Mouse (Mus musculus) adrenal gland, postnatal 0 days (tissue): Measurements from ENCODE around the gene Ctc1. TPM values are rescaled to one million over a fixed set of nuclear protein-coding genes. Genes with fewer than 3 reads are reported as not detected.

ENCODE experiments used
- microRNA-seq: library from miRNA; unstranded; fragments of <30 nt; microRNA quantifications from one replicate; pipeline ENCODE4, GENCODE M21; 2016; ENCODE audit warnings: borderline replicate concordance; ENCODE audit not compliant: insufficient number of aligned reads
- polyA plus RNA-seq: library from polyadenylated mRNA; unstranded; fragments of >200 nt; fragmentation: Nextera tagmentation; extraction: Ambion mirVana; gene quantifications from 2 replicates; pipeline ENCODE4 v1.2.1, GENCODE M21; 2015

Ctc1 gene
- 18.7 and 25.1 TPM in 2 replicates for polyA plus RNA-seq

DNA sequence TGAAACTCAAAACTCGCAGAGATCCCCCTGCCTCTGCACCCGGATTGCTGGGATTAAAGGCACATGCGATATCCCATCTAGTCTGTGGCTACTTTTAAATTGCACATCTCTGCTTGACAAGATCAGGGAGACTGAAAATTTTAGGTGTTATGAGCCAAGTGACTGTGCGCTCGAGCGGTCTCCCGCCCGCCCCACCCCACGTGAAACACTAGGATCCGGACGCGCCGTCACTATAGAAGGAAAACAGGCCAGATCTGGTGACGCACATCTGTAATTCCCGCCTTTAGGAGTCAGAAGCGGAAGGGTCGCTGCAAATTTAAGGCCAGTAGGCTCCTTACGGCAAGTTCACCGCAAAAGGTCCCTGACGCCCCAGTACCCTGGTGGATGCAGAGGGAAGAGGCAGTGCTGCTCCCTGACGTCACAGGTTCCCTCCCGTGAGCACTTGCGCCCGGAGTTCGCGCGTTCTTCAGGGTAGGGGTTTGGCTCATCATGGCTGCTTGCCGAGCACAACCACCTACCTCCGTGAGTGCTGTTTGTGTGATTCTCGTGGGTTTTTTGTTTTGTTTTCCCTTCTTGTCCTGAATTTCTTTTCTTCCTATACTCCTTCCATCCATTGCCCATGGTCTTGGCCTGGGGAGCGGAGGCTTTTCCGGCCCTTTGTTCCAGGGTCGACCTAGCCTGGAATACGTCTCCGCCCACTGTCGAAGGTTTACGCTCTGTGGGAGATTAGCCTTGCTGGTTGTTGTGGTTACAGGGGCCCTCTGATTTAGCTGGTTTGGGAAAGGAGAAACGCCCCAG lies at the start of gene Ctc1:
TSS of gene Ctc1 (plus strand) at position 268 of the 798 bp plus-strand sequence.

DNA sequence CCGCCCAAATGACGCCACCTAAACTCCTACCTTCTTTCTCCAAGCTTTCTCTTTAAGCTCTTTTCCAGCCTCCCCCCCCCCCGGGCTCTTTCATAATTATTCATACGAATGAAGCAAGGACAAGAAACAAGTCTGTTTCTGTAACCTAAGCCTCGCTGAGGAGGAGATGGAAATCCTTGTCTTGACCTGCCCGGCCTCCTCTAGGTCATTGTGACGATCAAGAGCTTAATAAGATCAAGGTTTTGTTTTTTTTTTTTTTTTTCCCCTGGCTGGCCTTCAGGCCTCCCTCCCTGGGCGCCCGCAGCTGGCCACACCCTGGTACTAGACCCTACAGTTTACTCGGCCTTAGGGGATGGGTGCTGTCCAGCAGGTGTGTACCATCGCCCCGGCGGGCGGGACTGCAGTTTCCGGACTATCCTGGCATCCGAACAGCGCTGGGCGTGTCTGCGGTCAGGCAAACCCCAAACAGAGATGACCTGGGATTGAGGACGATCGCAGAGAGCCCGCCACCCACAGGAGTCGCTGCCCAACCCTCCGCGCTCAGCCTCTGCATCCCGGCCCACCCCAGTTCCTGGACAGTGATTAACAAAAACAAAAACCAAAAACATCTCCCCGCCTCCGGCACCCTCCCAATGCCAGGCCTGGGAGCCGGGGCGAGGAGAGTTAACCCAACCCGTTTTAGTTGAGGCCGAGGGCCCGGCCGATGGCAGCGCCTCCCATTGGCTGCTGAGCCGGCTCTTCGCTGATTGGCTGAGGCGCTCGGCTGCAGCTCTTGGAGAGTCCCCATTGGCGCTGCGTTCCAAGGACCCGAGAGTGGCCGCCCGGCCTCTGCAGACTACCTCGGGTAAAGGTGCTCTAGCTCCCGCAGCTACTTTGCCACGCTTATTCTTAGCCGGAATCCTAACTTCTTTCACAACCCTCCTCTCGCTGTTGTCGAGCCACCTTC lies 48.1 kb upstream of the Ctc1 start, which contains the start of gene Slc25a35:
TSS of gene Slc25a35 (plus strand) at position 795 of the 946 bp plus-strand sequence.

DNA sequence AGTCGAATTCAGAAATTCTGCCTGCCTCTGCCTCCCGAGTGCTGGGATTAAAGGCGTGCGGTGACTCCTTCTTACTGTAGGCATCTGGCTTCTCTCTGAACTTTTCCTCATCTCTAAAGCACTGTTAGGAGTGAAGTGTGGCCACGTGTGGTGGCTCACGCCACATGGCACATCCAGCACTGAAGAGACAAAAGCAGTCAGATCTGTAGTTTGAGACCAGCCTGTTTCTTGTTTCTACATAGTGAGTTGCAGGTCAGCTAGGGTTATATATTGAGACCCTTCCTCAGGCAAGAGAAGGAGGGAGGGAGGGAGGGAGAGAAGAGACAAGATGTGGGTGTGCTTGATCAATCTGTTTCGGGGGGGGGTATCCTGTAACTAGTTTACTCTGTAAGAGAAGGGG lies 40.6 kb upstream of the Ctc1 start, which contains the start of gene Rangrf:
TSS of gene Rangrf (minus strand) at position 101 of the 400 bp plus-strand sequence.

DNA sequence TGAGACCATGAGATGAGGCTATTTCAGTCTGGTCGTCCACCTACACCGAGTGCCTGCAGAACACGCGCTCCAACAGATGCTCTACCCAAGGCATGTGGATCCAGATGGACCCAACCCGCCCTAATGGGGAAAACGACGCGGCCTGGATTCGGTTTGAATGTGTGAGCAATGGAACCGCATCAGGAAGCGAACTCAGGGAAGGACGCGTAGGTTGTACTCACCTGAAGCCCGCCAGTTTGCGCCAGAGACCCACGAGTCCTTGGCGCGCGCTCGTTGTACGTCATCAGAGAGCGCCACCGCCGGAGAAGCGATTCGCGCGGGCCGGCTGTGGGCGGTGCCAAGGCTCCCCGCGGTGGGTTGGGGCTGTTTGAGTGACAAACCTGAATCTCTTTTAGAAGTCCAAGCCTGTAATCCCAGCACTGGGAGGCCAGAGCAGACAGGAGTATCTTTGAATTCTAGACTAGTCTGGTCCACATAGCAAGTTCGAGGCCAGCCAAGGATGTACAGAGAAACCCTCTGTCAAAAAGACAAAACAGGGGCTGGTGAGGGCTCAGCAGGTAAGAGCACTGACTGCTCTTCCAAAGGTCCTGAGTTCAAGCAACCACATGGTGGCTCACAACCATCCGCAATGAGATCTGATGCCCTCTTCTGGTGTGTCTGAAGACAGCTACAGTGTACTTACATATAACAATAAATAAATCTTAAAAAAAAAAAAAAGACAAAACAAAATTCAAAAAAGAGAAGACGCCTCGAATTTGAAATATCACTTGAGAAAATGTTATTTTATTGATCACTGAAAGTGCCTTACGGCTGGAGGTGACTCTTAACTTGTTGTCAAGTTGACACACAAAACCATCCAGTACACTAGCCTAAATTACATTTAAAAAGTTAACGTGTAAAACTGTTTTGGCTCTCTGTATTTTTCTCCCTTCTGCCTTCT lies 7.3 kb upstream of the Ctc1 start, which contains the start of gene Pfas:
TSS of gene Pfas (minus strand) at position 279 of the 940 bp plus-strand sequence.

DNA sequence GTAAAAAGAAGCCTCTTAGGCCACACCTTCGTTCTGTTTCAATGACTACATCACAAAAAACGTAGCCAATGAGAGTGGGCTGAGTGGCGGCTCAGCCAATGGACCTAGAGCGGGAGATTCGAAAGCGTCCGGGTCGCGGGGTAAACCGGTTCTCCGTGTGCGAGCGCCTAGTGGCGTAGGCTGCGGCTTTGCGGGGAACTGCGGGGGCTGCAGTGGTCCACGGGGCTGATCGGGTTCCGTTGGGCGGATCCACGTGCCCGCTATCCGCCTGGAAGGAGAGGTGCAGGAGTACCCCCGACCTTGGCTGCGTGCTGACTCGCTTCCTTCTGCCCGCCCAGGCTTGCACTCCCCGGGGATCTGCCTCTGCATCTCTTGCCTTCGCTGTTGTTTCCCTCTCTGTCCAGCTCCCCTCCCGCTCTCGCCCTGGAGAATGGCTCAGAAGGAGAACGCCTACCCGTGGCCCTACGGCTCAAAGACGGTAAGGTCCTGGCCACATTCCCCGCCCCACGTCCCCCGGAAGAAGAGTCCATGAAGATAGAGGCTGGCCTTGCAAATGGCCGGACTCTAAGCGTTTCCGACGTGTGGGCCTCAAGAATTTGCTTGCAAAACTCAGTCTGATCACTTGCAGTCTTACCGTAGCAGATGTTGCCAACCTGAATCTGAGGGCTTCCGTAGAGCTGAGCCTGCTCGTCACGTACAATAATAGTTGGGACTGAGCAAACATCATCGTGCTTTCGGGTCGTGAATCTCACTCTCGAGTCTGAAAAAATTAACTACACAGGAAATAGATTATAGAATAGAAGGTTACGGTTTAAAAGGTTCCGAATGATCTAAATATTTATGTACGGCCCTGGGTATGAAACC lies 30.1 kb downstream of the Ctc1 start, which contains the start of gene Aurkb:
TSS of gene Aurkb (plus strand) at position 117 of the 864 bp plus-strand sequence.

DNA sequence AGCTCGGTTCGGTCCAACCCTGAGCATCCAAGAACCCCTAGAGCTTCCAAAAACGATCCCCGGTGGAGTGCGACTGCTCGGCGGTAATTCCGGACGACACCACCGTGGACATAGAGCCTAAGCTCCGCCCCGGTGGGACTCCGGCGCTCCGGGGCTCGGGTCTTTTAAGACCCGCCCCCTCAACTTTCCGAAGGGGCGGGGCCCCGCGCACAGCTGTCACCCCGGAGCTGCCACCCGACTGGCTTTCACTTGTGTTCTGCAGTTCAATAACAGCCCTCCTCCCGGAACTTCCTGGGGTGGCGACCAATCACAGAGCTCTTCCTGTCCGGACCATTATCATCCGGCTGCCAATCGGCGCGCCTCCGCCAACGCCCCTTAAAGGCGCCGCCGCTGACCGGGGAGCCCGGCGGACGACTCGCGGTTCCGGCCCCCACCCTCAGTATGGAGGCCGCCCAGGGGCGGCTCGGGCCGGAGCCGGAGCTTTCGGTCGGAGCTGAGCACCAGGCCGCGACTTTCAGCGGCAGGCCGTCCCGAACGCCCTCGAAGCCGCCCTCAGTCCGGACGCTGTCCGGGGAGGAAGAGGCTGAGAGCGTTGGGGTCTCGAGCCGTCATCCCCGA lies 43.8 kb downstream of the Ctc1 start, which contains the start of gene Borcs6:
TSS of gene Borcs6 (plus strand) at position 361 of the 618 bp plus-strand sequence.

DNA sequence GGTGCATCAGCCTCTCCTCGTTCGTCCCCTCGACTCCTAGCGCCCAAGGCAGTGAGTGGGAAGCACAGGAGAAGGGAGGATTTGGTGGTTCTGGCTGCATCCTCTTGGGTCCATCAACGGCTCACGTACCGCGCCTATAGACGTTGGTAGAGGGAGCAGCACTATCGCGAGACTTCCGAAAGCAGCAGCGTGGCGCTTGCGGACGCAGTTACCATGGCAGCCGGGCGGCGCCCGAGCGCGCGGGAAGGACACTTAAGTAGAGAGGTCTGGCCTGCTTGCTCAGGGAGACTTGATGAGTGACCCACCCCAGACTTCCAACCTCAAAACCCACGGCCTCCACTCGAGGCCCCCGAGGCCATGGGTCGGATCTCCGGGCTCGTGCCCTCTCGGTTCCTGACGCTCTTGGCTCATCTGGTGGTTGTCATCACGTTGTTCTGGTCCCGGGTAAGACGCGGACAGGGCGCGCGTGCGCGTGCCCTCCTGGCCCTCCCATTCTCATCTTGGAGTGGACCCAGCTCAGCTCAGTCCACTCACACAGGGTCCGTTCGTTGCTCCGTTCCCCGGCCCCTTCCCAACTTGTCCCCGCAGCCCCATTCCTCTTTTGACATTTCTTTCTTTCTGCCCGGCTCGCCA lies 55.0 kb downstream of the Ctc1 start, which contains the start of gene Tmem107:
TSS of gene Tmem107 (plus strand) at position 217 of the 633 bp plus-strand sequence.

Small RNA genes within 50 kb of the gene (microRNA-seq; reads per million reads assigned to microRNA genes)
- 2.8 reads per million for gene Mir3062

Other genes with a start within 250 kb of the Ctc1 start
- gene Ndel1, start 144.1 kb upstream of the Ctc1 start, polyA plus RNA-seq, result 68.6 and 71.4 TPM in 2 replicates
- 0.22 TPM in 1 of 2 replicates, not detected in the other for gene Rnf222, start 127.4 kb upstream of the Ctc1 start, polyA plus RNA-seq
- gene Rpl26, start 114.3 kb upstream of the Ctc1 start, polyA plus RNA-seq, result 1,250 and 2,091 TPM in 2 replicates
- 0.13 and 0.15 TPM in 2 replicates for gene Odf4, start 88.8 kb upstream of the Ctc1 start, polyA plus RNA-seq
- gene Arhgef15, start 58.4 kb upstream of the Ctc1 start, polyA plus RNA-seq, result 7.0 and 8.7 TPM in 2 replicates
- gene Slc25a35, start 47.8 kb upstream of the Ctc1 start, polyA plus RNA-seq, result 2.5 and 5.0 TPM in 2 replicates
- 24.9 and 32.6 TPM in 2 replicates for gene Rangrf, start 40.7 kb upstream of the Ctc1 start, polyA plus RNA-seq
- gene Pfas, start 7.5 kb upstream of the Ctc1 start, polyA plus RNA-seq, result 8.3 and 12.5 TPM in 2 replicates
- 23.5 and 29.1 TPM in 2 replicates for gene Aurkb, start 29.7 kb downstream of the Ctc1 start, polyA plus RNA-seq
- gene Borcs6, start 43.8 kb downstream of the Ctc1 start, polyA plus RNA-seq, result 21.4 and 27.3 TPM in 2 replicates
- 58.1 and 62.5 TPM in 2 replicates for gene Tmem107, start 54.9 kb downstream of the Ctc1 start, polyA plus RNA-seq
- 124 and 125 TPM in 2 replicates for gene Vamp2, start 72.6 kb downstream of the Ctc1 start, polyA plus RNA-seq
- 17.0 and 26.6 TPM in 2 replicates for gene Per1, start 79.3 kb downstream of the Ctc1 start, polyA plus RNA-seq
- 0.35 and 0.50 TPM in 2 replicates for gene Hes7, start 104.5 kb downstream of the Ctc1 start, polyA plus RNA-seq
- 0.25 and 1.0 TPM in 2 replicates for gene 9130213A22Rik, start 106.7 kb downstream of the Ctc1 start, polyA plus RNA-seq
- gene Aloxe3, start 110.0 kb downstream of the Ctc1 start, polyA plus RNA-seq, result 1.1 and 2.0 TPM in 2 replicates
- 0.77 TPM in 1 of 2 replicates, not detected in the other for gene Alox12b, start 141.1 kb downstream of the Ctc1 start, polyA plus RNA-seq
- 0.08 TPM in 1 of 2 replicates, not detected in the other for gene Alox8, start 181.9 kb downstream of the Ctc1 start, polyA plus RNA-seq
- 0.20 and 0.26 TPM in 2 replicates for gene Gucy2e, start 221.1 kb downstream of the Ctc1 start, polyA plus RNA-seq